Mouse (Mus musculus) heart, adult 2 months (tissue): ENCODE data around the gene Cldn5. TPM values are rescaled to one million over a fixed set of nuclear protein-coding genes. Genes with fewer than 3 reads are reported as not detected.
A peak's percentile ranks its signal among the peaks of the same experiment; 100 is the strongest.

Experiments used
- DNase-seq, 2 experiments: peaks; one replicate each; pipeline ENCODE4 v3.0.0; 2021
- H3K27ac ChIP-seq: fragments of 200-600 bp; 2 replicates; pipeline ENCODE4 v1.8.1; 2022
- H3K27me3 ChIP-seq: fragments of 200-500 bp; 2 replicates; pipeline ENCODE4 v1.6.1; 2012; ENCODE audit warnings: mild to moderate bottlenecking, low read length, inconsistent platforms, mixed read lengths; ENCODE audit not compliant: control insufficient read depth, insufficient read depth
- H3K36me3 ChIP-seq: fragments of 200-500 bp; 2 replicates; pipeline ENCODE4 v1.6.1; 2012; ENCODE audit warnings: low read length, inconsistent platforms; ENCODE audit not compliant: control insufficient read depth, insufficient read depth
- H3K4me1 ChIP-seq: fragments of 200-500 bp; 2 replicates; pipeline ENCODE4 v1.6.1; 2011; ENCODE audit warnings: low read length; ENCODE audit not compliant: control insufficient read depth, insufficient read depth
- H3K4me3 ChIP-seq: fragments of 200-600 bp; 2 replicates; pipeline ENCODE4 v1.8.1; 2022
- H3K79me2 ChIP-seq: fragments of 200-500 bp; replicated peaks from 2 replicates; pipeline ENCODE4 v1.6.1; 2012; ENCODE audit warnings: mild to moderate bottlenecking, inconsistent platforms, low read length, moderate library complexity, mixed read lengths; ENCODE audit not compliant: control insufficient read depth, insufficient read depth
- H3K9ac ChIP-seq: fragments of 200-500 bp; 2 replicates; pipeline ENCODE4 v1.6.1; 2012; ENCODE audit warnings: low read depth, mild to moderate bottlenecking, control low read depth, inconsistent platforms, low read length, mixed read lengths
- CTCF ChIP-seq: fragments of 200-600 bp; IDR thresholded peaks from 2 replicates; pipeline ENCODE4 v1.8.1; 2022; ENCODE audit warnings: antibody characterized with exemption, mild to moderate bottlenecking, moderate library complexity
- EP300 ChIP-seq: fragments of 200-500 bp; IDR thresholded peaks from 2 replicates; pipeline ENCODE4 v1.6.1; 2011; ENCODE audit warnings: low read depth, low read length, control low read depth; ENCODE audit not compliant: insufficient read depth
- POLR2A ChIP-seq: fragments of 200-500 bp; IDR thresholded peaks from 2 replicates; pipeline ENCODE4 v1.6.1; 2011; ENCODE audit warnings: mild to moderate bottlenecking, low read depth, low read length, control low read depth; ENCODE audit not compliant: insufficient read depth
- WGBS: fragments of 180-500 bp; shearing (Covaris S2); methylation state at CpG from one replicate; pipeline ENCODE4 v1.1.7; 2018; 5-methylcytosine and 5-hydroxymethylcytosine counted together
- intact Hi-C: fragments of 180-260 bp; cut with DNase I; formaldehyde crosslinking; loops from one replicate; pipeline ENCODE4 v1.15.1; 2025
- polyA plus RNA-seq: library from polyadenylated mRNA; depleted of rRNA; stranded (reverse); fragments of >200 nt; gene quantifications from 2 replicates; pipeline ENCODE4 v1.2.3, GENCODE M21; 2012
- total RNA-seq, 2 experiments: library from RNA; stranded (reverse); gene quantifications; 2 replicates each; pipeline ENCODE4 v1.2.3; 2021

The Cldn5 gene
- total and polyA plus RNA-seq, 3 experiments, result 14.7 to 27.6 (median 19.5) TPM

DNA sequence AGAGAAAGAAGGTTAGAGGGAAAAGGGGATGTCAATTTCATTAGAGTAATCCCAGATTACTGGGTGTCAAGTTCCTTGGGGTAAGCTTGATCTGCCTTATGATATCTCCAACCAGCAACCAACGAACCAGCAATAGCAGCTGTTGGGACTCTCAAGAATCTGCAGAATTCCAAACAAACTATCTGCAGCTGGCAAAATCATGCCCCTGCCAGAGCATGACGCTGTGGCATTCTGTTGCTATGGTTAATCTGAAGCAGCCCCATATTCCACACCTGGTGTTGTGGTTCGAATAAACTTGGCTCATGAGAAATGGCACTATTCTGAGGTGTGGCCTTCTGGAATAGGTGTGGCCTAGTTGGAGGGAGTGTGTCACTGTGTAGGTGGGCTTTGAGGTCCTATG, 13.7 kb upstream of the Cldn5 start:
- Histone ChIP-seq H3K27ac (no peak overlapping the region), H3K36me3 (no peaks in the 10 kb centered on the region), H3K4me3 (no peak overlapping the region), H3K79me2 (no peaks in the 10 kb centered on the region), H3K9ac (no peak overlapping the region), H3K4me1 (peaks cover 3% of the 10 kb centered on the region; the same call in 1 of the 2 replicates), H3K27me3 (no peaks in the 10 kb centered on the region)
- no peak for TF ChIP-seq POLR2A
- TF ChIP-seq EP300, result no peak
- TF ChIP-seq CTCF, result no peak
- WGBS, result 77% methylated on average over 3 of the region's 3 CpGs
- intact Hi-C loops, result no loop called here
- no peak for DNase-seq

DNA sequence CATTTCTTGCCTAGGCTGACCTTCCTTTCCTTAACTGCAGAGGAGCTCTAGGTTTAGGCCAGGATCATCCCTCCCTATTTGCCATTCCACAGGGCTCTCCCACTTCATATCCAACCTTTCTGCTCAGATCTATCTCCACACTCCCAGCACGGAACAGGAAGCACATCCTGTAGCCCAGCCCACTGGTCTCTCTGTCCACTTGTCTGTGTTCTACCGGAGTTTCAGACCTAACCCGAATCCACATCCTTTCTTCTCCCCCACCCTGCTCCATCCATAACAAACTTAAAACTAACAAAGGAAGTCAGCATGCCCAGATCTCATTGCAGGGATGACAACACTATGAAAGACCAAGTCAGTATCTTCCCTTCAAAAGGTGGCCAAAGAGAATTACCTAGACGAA, 10.3 kb upstream of the Cldn5 start:
- H3K4me3 ChIP-seq, result no peak overlapping the region
- intact Hi-C loops, result loop anchor here (1.0 kb wide), 1 partner anchor 9 kb away; no protein-coding TSS in a partner anchor
- H3K36me3 ChIP-seq, result no peaks in the 10 kb centered on the region
- H3K9ac ChIP-seq, result no peak overlapping the region
- no peaks in the 10 kb centered on the region for H3K27me3 ChIP-seq
- H3K4me1 ChIP-seq, result peaks cover 3% of the 10 kb centered on the region; the same call in 1 of the 2 replicates
- H3K27ac ChIP-seq, result no peak overlapping the region
- WGBS, result 42% methylated on average over 4 of the region's 4 CpGs
- no peak for DNase-seq
- no peaks in the 10 kb centered on the region for H3K79me2 ChIP-seq
- TF ChIP-seq EP300, result no peak
- no peak for TF ChIP-seq POLR2A
- TF ChIP-seq CTCF, result no peak

DNA sequence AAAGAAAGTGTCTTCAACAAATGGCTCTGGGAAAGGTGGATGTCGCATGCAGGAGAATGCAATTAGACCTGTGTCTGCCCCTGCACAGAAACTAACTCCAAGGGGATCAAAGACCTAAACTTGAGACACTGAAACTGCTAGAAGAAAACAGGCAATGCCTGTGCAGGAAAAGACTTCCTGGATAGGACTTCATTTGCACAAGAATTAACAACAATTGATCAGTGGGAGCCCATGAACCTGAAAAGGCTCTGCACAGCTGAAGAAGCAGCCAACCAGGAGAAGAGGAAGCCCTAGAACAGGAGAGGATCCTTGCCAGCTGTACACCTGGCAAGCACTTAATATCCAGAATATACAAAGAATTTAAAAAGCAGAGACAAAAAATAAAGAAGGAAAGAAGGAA, 7.1 kb upstream of the Cldn5 start:
- WGBS, result 91% methylated on average over 1 of the region's 1 CpGs
- DNase-seq, result no peak
- H3K27me3 ChIP-seq, result no peaks in the 10 kb centered on the region

DNA sequence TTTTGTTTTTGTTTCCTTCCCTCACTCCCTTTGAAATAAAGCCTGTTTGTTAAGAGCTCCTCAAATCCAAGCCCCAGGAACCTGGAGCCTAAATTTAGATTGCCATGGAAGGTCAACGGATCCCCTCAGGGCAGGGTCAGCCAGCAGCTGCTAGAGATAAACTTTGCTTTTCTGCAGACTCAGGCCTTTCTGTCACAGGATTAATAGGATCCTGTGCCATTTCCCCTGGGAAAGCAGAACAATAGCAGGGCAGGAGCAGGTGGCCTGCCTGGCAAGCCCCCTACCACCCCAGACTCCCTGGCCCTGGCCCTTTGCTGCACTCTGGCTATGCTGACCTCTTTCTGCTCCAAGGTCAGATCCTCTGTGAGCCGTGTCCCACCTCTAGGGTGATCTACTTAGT, 2.7 kb upstream of the Cldn5 start:
- H3K4me1 ChIP-seq, result peaks cover 8% of the 10 kb centered on the region
- no peaks in the 10 kb centered on the region; the same call in 1 of the 2 replicates for H3K36me3 ChIP-seq
- no peak overlapping the region for H3K9ac ChIP-seq
- no peak overlapping the region for H3K4me3 ChIP-seq
- TF ChIP-seq EP300 (no peak), POLR2A (no peak), CTCF (no peak)
- 21% methylated on average over 2 of the region's 2 CpGs for WGBS
- intact Hi-C loops, result no loop called here
- DNase-seq, result no peak
- peak overlapping the region; percentile 49 for H3K27ac ChIP-seq
- 0 out of 2 replicates have a peak, but pooled peaks cover 3% of the 10 kb centered on the region for H3K27me3 ChIP-seq
- H3K79me2 ChIP-seq, result no peaks in the 10 kb centered on the region

More for the DNA sequence above, 7.1 kb upstream of the Cldn5 start:
- Histone ChIP-seq H3K27ac (no peak overlapping the region), H3K79me2 (no peaks in the 10 kb centered on the region), H3K4me1 (peaks cover 6% of the 10 kb centered on the region; the same call in 1 of the 2 replicates), H3K4me3 (no peak overlapping the region), H3K36me3 (no peaks in the 10 kb centered on the region; the same call in 1 of the 2 replicates), H3K9ac (no peak overlapping the region)
- intact Hi-C loops, result no loop called here
- TF ChIP-seq POLR2A (no peak), EP300 (no peak), CTCF (no peak)

DNA sequence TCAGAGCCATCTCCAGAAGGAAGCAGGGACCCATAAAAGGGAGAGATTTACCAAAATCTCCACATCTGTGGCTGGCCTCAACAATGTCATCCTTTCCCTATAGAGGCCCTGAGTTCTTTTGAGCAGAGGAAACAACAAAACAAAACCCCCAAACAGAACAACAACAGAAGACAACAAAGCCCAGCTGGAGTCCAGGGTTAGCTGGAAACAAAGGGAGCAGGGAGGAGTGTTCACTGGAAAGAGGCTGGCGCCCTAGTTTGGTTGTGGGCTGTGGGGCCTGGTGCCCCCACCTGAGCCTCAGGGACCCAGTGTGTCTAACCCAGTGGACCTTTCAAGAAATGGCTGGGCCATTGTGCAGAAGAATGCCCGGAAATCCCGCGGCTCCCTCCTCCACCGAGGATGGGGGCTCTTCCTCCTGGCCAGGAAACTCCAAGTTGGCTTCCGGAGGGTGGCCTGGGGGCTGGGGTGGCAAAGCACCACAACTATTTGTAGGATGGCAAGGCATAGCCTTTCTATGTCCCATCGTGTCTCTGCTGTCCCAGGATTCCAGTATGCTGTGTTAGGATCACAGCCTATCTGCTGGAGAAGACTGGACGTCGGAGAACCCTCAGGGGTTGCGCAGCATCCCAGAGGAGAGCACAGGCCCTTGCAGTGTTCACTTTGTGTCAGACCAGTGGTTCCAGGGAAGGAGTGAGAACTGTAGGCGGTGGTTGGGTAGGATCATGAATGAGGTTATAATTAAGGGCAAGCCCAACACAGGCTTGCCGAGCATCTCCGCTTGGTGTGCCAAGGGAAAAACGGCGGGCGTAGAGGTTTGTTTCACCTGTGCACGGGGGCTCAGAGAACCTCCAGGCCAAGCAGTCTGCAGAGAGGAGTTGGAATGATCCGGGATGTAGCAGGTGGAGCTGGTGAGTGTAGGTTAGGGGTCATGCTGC, 759 bp upstream of the Cldn5 start:
- 41% methylated on average over 18 of the region's 18 CpGs for WGBS
- Histone ChIP-seq H3K79me2 (no peaks in the 10 kb centered on the region), H3K27ac (peak overlapping the region; percentile 84), H3K36me3 (no peaks in the 10 kb centered on the region; the same call in 1 of the 2 replicates), H3K4me1 (peaks cover 8% of the 10 kb centered on the region), H3K27me3 (0 out of 2 replicates have a peak, but pooled peaks cover 3% of the 10 kb centered on the region), H3K9ac (peak overlapping the region; percentile 27; the same call in 1 of the 2 replicates), H3K4me3 (peak overlapping the region; percentile 47)
- TF ChIP-seq EP300, result no peak
- 0 out of 2 replicates have a peak, but pooled peaks have one; percentile 10 for TF ChIP-seq POLR2A
- intact Hi-C loops, result loop anchor here (1.0 to 2.0 kb wide), 5 partner anchors 10 to 71 kb away; no protein-coding TSS in a partner anchor
- DNase-seq, result peak; percentile 64 to 70
